Mouse (Mus musculus) forebrain, embryonic 16.5 days (tissue): Measurements from ENCODE around the gene Pnkd. TPM values are rescaled to one million over a fixed set of nuclear protein-coding genes. Genes with fewer than 3 reads are reported as not detected.
A peak's percentile ranks its signal among the peaks of the same experiment; 100 is the strongest.
"Not testable (repeated sequence)": the region's sequence is repeated elsewhere in the genome, so short reads cannot be mapped to it uniquely, and the experiment has no call there.

Source experiments
- ATAC-seq: fragments of 200-750 bp; cut with Nextera tagmentation; 2 replicates; pipeline ENCODE4 v1.8.0; 2017; ENCODE audit warnings: mild to moderate bottlenecking, moderate library complexity
- H3K27ac ChIP-seq: fragments of 300-500 bp; sonication (generic); 2 replicates; pipeline ENCODE4 v1.5.1; 2014; ENCODE audit warnings: low read length, control low read depth
- H3K27me3 ChIP-seq: fragments of 300-500 bp; sonication (generic); replicated peaks from 2 replicates; pipeline ENCODE4 v1.6.1; 2014; ENCODE audit warnings: low read length; ENCODE audit not compliant: control insufficient read depth, insufficient read depth
- H3K36me3 ChIP-seq: fragments of 300-500 bp; sonication (generic); 2 replicates; pipeline ENCODE4 v1.6.1; 2014; ENCODE audit not compliant: control insufficient read depth, insufficient read depth
- H3K4me1 ChIP-seq: fragments of 300-500 bp; sonication (generic); replicated peaks from 2 replicates; pipeline ENCODE4 v1.6.1; 2014; ENCODE audit warnings: low read length; ENCODE audit not compliant: control insufficient read depth, insufficient read depth
- H3K4me2 ChIP-seq: fragments of 300-500 bp; sonication (generic); 2 replicates; pipeline ENCODE4 v1.6.1; 2014; ENCODE audit warnings: mild to moderate bottlenecking, low read length, control low read depth
- H3K4me3 ChIP-seq: fragments of 300-500 bp; sonication (generic); replicated peaks from 2 replicates; pipeline ENCODE4 v1.5.1; 2014; ENCODE audit warnings: mild to moderate bottlenecking, low read length, control low read depth
- H3K9ac ChIP-seq: fragments of 300-500 bp; sonication (generic); replicated peaks from 2 replicates; pipeline ENCODE4 v1.6.1; 2014; ENCODE audit warnings: low read depth, low read length, control low read depth
- H3K9me3 ChIP-seq: fragments of 300-500 bp; sonication (generic); 2 replicates; pipeline ENCODE4 v1.6.1; 2016; ENCODE audit warnings: low read length; ENCODE audit not compliant: control insufficient read depth
- WGBS: fragments of 180-500 bp; shearing (Covaris S2); extraction: QIAGEN DNeasy Blood & Tissue Kit; methylation state at CpG from one replicate; pipeline ENCODE4 v1.1.7; 2014; 5-methylcytosine and 5-hydroxymethylcytosine counted together
- polyA plus RNA-seq: library from polyadenylated mRNA; unstranded; fragments of >200 nt; fragmentation: Nextera tagmentation; extraction: Ambion mirVana; gene quantifications from 2 replicates; pipeline ENCODE4 v1.2.1, GENCODE M21; 2015

Gene Pnkd
- polyA plus RNA-seq, 1 experiment from 2014 or later = 98.4 TPM

- Histone ChIP-seq H3K4me1 (peaks cover 23% of the 10 kb centered on the region), H3K4me2 (peak overlapping the region; percentile 84), H3K36me3 (peaks cover 5% of the 10 kb centered on the region; the same call in 1 of the 2 replicates), H3K9me3 (no peaks in the 10 kb centered on the region), H3K9ac (peak overlapping the region; percentile 88), H3K27me3 (no peaks in the 10 kb centered on the region), H3K4me3 (peak overlapping the region; percentile 87), H3K27ac (peak overlapping the region; percentile 74)
- peak; percentile 29 for ATAC-seq
- 12% methylated on average over 14 of the region's 15 CpGs for WGBS
Measured at GRCm38 (mm10) chr1:74283686-74284463, 855 bp upstream of the Pnkd start.

- peak overlapping the region; percentile 74 for H3K9ac ChIP-seq
- peaks cover 30% of the 10 kb centered on the region for H3K4me1 ChIP-seq
- H3K27ac ChIP-seq = no peak overlapping the region
- 4% methylated on average over 23 of the region's 23 CpGs for WGBS
- H3K27me3 ChIP-seq = no peaks in the 10 kb centered on the region
- H3K4me2 ChIP-seq = peak overlapping the region; percentile 65
- H3K4me3 ChIP-seq = peak overlapping the region; percentile 87
- peaks cover 3% of the 10 kb centered on the region; the same call in 1 of the 2 replicates for H3K36me3 ChIP-seq
- no peaks in the 10 kb centered on the region for H3K9me3 ChIP-seq
- ATAC-seq = no peak
Measured at GRCm38 (mm10) chr1:74285212-74286010, 681 bp downstream of the Pnkd start.

GRCm38 (mm10) chr1:74286869-74287607 is 2.3 kb downstream of the Pnkd start:
- not testable (repeated sequence) for H3K27ac ChIP-seq, H3K9ac ChIP-seq, H3K4me2 ChIP-seq, ATAC-seq, H3K36me3 ChIP-seq, H3K4me3 ChIP-seq, H3K27me3 ChIP-seq, H3K9me3 ChIP-seq
- H3K4me1 ChIP-seq = peaks cover 30% of the 10 kb centered on the region
- 64% methylated on average over 15 of the region's 17 CpGs for WGBS

- 81% methylated on average over 4 of the region's 4 CpGs for WGBS
- H3K4me3 ChIP-seq = no peak overlapping the region
- H3K4me1 ChIP-seq = peaks cover 24% of the 10 kb centered on the region
- H3K27ac ChIP-seq = no peak overlapping the region
- H3K9ac ChIP-seq = no peak overlapping the region
- H3K4me2 ChIP-seq = no peak overlapping the region
- no peak for ATAC-seq
- H3K27me3 ChIP-seq = no peaks in the 10 kb centered on the region
- no peaks in the 10 kb centered on the region for H3K9me3 ChIP-seq
- peaks cover 4% of the 10 kb centered on the region; the same call in 1 of the 2 replicates for H3K36me3 ChIP-seq
Measured at GRCm38 (mm10) chr1:74288327-74288726, 3.6 kb downstream of the Pnkd start.

GRCm38 (mm10) chr1:74289248-74289647 is 4.5 kb downstream of the Pnkd start:
- Histone ChIP-seq H3K9me3 (no peaks in the 10 kb centered on the region), H3K27ac (no peak overlapping the region), H3K9ac (no peak overlapping the region), H3K4me2 (no peak overlapping the region), H3K4me3 (no peak overlapping the region), H3K27me3 (no peaks in the 10 kb centered on the region), H3K4me1 (peaks cover 17% of the 10 kb centered on the region), H3K36me3 (peaks cover 4% of the 10 kb centered on the region; the same call in 1 of the 2 replicates)
- WGBS = 92% methylated on average over 9 of the region's 9 CpGs
- no peak for ATAC-seq

- H3K36me3 ChIP-seq = peaks cover 4% of the 10 kb centered on the region; the same call in 1 of the 2 replicates
- WGBS = 87% methylated on average over 2 of the region's 2 CpGs
- no peak overlapping the region for H3K9ac ChIP-seq
- peaks cover 17% of the 10 kb centered on the region for H3K4me1 ChIP-seq
- no peaks in the 10 kb centered on the region for H3K27me3 ChIP-seq
- no peak overlapping the region for H3K4me2 ChIP-seq
- ATAC-seq = no peak
- H3K9me3 ChIP-seq = no peaks in the 10 kb centered on the region
- H3K27ac ChIP-seq = no peak overlapping the region
- no peak overlapping the region for H3K4me3 ChIP-seq
Measured at GRCm38 (mm10) chr1:74289740-74290139, 5.0 kb downstream of the Pnkd start.

- no peak overlapping the region for H3K4me2 ChIP-seq
- no peak overlapping the region for H3K9ac ChIP-seq
- no peak overlapping the region for H3K27ac ChIP-seq
- peaks cover 4% of the 10 kb centered on the region; the same call in 1 of the 2 replicates for H3K36me3 ChIP-seq
- no peak for ATAC-seq
- peaks cover 17% of the 10 kb centered on the region for H3K4me1 ChIP-seq
- WGBS = 81% methylated on average over 5 of the region's 5 CpGs
- H3K9me3 ChIP-seq = no peaks in the 10 kb centered on the region
- no peaks in the 10 kb centered on the region for H3K27me3 ChIP-seq
- no peak overlapping the region for H3K4me3 ChIP-seq
Measured at GRCm38 (mm10) chr1:74290141-74290540, 5.4 kb downstream of the Pnkd start.

GRCm38 (mm10) chr1:74292331-74293020 is 7.7 kb downstream of the Pnkd start:
- Histone ChIP-seq H3K4me2 (no peak overlapping the region), H3K27ac (no peak overlapping the region), H3K27me3 (no peaks in the 10 kb centered on the region), H3K36me3 (peaks cover 4% of the 10 kb centered on the region; the same call in 1 of the 2 replicates), H3K9me3 (no peaks in the 10 kb centered on the region), H3K4me1 (peaks cover 21% of the 10 kb centered on the region), H3K4me3 (no peak overlapping the region), H3K9ac (no peak overlapping the region)
- WGBS = 90% methylated on average over 11 of the region's 11 CpGs
- ATAC-seq = no peak
